Mouse (Mus musculus) testis, postnatal 14 days (tissue): ENCODE data around the gene Cmpk2.
A peak's percentile ranks its signal among the peaks of the same experiment; 100 is the strongest.
"Not testable (repeated sequence)": the region's sequence is repeated elsewhere in the genome, so short reads cannot be mapped to it uniquely, and the experiment has no call there.

ENCODE experiments used
- DNase-seq: peaks from one replicate; pipeline ENCODE4 v3.0.0; 2021; ENCODE audit warnings: low spot score

Gene Cmpk2

DNA sequence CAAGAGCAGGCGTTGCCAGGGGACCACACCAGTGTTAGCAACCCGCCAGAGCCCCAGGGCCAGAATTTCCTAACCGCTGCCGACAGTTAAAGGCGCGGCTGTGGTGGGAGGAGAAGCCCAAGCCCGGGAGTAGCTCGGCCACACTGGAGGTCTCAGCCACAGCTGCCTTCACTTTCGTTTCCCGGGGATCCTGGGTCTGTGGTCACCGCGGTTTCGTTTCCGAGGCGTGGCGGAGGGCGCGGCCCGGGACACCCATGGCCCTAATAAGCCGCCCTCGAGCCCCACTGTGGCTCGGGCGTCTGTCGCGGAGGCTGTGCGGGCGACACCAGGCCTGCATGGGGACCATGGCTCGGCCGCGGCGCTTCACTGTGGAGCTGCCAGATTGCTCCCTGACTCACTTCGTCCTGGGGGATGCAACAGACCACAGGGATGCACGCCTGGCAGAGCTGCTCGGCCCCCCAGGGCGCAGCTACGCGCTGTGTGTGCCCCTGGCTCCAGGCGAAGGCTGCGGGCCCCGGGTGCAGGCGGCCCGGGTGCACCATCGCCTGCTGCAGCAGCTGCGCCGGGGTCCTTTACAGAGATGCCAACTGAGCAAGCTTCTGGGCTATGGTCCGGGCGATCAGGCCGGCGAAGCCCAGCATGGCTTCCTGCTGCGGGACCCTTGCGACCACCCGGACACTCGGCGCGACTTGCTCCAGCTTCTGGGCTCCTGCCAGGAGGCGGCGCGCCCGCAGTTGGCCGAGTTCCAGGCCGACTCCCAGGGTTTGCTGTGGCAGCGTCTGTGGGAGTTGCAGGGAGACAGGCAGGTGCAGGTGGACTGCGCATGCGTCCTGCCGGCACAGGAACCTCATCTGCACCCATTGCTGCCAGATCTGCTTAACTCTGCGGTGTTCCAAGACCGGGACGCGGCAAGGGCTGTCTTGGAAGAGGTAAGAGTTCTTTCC lies at the start of gene Cmpk2:
TSS of gene Cmpk2 (plus strand) at position 107 of the 944 bp plus-strand sequence.
- DNase-seq = peak; percentile 78

- no peak for DNase-seq
Observed at GRCm38 (mm10) chr12:26424841-26425240, 44.2 kb upstream of the Cmpk2 start.

- not testable (repeated sequence) for DNase-seq
Observed at GRCm38 (mm10) chr12:26428771-26429170, 40.2 kb upstream of the Cmpk2 start.

DNA sequence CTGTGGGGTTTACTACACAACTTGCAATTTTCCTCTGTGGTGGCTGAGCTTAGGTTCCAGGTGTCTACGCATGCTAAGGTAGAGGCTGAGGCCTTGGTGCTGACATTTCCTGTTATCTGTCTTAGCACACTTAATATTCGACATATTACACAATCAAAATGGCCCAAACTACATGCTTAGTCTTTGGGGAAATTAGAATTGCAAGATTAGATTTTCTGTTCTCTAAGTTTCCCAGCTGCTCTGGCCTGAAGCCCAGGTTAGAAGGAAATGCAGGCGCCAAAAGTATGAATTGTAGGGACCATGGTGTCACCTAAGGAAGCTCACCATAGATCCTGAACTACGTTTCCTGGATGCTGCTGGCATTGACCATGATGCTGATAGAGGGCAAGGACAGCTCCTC lies 32.7 kb upstream of the Cmpk2 start:
- no peak for DNase-seq

- DNase-seq = no peak
Observed at GRCm38 (mm10) chr12:26437950-26438349, 31.1 kb upstream of the Cmpk2 start.

- no peak for DNase-seq
Observed at GRCm38 (mm10) chr12:26439366-26439765, 29.6 kb upstream of the Cmpk2 start.

DNA sequence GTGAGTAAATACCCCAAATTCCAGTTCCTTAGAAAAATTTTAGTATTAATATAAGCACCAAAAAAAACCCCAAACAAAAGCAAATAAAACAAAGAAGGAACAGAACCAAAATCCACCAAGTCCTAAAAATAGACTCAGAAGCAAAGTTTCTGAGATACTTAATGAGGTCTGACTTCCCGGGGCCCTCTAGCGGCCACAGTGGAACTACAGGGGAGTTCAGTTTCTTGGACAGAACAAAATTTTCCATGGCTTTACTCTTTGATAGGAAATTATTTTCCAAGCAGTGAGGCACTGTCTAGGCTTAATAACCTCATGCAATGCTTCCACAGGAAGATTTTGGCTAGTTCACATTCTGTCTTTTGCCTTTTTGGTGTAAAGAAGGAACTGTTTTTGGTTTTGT lies 24.9 kb upstream of the Cmpk2 start:
- DNase-seq = peak; percentile 17

- no peak for DNase-seq
Observed at GRCm38 (mm10) chr12:26444511-26444910, 24.5 kb upstream of the Cmpk2 start.

- no peak for DNase-seq
Observed at GRCm38 (mm10) chr12:26446377-26447045, 22.5 kb upstream of the Cmpk2 start.

DNA sequence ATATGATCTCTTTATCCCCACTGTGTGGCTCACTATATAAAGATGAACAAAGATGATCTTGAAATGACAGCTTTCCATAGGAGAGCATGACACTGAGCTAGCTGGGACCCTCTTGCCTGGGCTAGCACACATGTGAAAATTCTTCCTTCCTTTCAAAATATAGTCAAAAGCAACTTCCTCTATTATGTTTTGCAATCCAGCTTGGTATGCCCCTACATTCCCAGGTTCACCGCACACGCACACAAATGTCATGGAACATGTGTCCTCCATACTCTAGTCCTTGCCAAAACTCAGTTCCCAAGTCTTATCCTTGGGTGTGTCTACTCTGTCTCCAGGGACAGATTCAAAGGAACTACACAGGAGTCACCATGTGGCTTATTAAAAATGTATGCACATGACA lies 19.5 kb upstream of the Cmpk2 start:
- DNase-seq = no peak

DNA sequence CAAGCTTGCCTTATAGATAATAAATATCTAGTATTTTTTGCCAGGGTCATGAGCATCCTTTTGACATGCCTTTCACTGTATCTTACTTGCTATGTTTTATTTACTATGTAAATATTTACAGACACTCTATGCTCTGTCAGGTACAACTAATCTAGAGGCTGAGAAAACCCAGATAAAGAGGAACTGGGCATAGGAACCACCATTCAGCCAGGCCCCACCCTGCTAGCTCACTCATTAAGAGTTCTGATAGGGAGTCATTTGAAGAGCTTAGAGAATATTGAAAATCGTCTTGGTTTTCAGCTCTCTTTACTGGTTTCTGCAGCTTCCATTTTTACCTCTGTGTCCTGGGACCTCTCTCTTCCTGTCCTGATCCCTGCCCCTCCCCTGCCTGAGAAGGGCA lies 17.9 kb upstream of the Cmpk2 start:
- DNase-seq = no peak

DNA sequence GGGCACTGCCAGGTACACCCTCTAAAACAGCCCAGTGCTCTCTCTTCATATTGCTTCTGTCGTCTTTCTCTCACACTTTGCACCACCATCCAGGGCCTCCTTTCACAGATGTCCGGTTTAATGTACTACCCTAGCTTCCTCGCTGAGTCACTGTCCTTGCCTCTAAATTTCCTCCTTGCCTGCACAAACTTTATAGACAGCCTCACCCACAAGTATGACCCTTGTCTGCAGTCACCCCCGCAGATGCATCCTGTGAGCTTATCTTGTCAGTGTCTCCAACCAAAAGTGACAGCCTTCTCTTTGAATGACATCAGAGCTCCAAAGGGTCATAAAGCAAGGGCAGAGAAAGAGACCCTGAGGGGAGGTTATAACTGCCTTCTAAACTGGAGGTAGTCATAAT lies 16.1 kb upstream of the Cmpk2 start:
- no peak for DNase-seq

DNA sequence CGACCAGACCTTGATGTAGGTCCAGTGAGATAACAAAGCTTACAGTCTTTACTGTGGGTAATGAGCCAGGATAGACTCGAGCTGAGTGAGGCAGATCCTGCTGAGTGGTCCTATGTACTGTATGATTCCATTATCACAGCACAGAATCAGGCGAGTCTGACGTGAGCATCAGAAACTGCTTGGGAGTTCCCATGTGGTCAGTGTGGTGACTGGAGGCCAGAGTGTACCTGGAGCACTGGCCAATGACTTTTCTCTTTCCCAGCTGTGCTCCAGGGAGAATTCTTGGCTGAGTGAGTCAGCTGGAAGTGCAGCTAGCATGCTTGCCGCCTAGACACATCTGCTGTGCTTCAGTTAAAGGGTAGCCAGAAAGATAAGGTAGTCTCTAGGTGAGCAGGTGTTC lies 14.3 kb upstream of the Cmpk2 start:
- DNase-seq = no peak

DNA sequence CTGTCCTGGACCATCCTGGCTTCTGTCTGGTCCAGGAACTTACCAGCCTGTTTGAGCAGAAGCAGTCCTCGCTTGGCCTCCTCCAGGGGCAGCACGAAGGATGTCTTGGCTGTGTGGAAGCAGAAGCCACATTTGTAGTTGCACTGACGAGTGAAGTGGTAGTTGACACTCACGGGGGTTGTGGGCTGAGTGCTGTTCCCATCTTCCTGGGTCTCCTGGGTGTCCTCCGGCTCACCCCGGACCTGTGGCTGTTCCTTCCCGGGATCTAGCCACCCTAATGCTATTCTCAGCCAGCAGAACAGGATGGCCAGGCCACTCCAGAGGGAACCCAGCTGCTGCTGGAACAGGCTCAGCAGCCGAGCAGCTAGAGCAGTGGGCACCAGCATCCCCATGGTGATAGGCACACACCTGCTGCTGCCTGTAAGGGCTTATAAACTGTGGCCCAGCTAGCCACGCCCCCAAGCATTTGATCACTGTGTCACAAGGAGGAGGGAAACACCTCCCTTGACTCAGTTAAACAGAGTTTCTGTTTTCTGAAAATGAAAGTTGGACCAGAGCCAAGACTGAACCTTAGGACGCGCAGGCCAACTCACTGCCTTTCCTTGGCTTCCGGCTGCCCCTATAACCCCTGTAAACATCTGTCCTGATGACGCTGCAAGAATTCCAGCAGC lies 12.8 kb upstream of the Cmpk2 start, which contains the start of gene Rsad2:
TSS of gene Rsad2 (minus strand) at position 425 of the 671 bp plus-strand sequence.
- peak; percentile 17 for DNase-seq

DNA sequence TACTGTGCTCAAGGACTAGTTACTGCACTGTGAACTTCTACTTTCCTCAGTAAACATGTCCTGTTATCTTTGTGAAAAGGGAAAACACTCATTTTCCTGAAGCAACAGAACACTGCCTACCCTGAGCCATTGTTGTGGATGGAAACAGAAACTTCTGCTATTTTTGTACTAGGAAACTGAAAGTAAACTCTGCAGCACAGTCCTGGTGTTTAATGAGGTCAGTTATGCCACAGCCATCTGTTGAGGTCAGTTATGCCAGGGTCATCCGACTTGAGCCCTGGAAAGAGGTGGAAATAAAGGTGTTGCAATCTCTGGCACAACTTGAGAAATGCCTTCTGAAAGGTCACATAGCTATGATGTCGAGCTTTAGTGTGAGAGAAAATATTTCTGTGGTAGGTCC lies 8.9 kb upstream of the Cmpk2 start:
- no peak for DNase-seq

GRCm38 (mm10) chr12:26465600-26465999 lies 3.4 kb upstream of the Cmpk2 start:
- DNase-seq = no peak

DNA sequence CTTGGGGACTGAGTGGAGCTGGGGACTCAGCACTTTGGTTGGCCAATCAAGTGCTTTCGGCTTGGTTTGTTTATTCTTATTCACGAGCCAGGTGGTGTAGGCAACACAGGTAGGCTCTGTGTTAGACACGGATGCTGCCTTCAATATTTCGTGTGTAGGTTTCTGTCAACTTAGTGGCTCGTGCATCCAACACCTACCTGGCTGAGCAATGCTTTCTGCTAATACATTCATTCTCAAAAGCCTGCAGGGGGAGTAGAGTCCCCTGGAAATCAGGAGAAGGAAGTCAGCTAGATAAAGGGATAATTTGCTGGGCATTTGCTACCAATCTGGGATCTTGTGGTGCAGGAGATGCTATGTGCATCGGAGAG lies 1.0 kb downstream of the Cmpk2 start:
- DNase-seq = no peak

- DNase-seq = no peak
Observed at GRCm38 (mm10) chr12:26471376-26471775, 2.4 kb downstream of the Cmpk2 start.

DNA sequence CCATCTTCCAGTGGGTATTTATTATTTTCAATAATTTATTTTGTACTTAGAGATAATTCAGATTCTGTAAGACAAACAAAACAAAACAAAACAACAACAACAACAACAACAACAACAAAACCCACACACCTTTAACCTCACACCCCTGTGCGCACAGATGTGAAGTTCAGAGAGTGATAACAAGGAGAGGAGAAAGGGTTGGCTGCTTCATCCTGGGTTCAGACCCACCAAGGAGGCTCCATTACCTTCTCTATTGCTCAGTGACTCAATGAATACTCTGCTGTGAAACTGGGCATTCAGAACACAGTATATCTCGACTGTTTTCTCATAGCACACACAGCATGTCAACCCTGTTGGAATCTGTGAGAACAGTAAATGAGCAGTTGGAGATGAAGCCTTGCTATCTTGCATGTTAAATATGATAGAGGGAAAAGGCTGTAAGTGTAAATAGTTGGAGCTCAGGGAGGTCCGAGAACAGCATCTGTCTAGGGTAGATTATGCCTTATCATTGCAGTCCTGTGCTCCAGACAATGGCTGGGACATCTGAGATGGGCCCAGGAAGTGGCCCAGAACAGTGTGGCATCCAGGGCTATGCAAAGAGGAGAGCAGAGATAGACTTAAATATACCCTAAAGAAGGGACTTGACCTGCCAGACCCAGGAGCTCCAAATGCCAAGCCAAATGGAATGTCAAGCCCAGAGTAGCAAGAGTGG lies 3.9 kb downstream of the Cmpk2 start:
- DNase-seq = no peak

DNA sequence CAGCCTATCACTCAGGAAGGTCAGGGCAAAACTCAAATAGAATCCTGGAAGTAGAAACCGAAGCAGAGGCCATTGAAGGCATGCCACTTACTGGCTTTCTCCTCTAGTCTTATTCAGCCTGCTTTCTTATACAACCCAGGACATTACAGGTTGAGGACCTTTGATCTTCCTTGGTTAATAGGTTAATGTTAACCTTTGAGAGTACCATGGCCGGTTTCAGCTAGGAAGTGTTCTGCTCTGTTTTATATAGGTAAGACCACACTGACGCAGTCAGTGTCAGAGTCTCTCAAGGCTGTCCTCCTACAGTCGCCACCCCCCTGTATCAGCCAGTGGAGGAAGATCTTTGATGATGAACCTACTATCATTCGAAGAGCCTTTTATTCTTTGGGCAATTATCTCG lies 4.7 kb downstream of the Cmpk2 start:
- no peak for DNase-seq

DNA sequence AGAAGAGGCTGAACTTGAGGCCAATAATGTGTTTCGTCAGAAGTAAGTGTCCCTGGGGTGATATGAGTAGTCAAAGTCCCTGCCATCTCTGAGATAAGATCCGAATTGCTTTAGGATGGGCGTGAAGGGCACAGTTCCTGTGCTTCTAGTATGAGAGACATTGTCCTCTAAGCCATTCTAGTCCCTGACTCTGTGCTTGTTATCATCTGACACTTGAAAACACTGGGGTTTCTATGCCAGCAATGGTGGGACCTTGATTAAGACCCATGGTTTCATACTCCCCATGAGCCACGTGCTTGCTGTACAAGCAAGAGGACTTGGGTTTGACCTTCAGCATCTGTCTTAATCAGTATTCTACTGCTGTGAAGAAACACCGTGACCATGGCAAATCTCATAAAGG lies 8.2 kb downstream of the Cmpk2 start:
- DNase-seq = no peak
